27 mouse cellular contexts compared by ENCODE assay signal in the genomic region with DNA sequence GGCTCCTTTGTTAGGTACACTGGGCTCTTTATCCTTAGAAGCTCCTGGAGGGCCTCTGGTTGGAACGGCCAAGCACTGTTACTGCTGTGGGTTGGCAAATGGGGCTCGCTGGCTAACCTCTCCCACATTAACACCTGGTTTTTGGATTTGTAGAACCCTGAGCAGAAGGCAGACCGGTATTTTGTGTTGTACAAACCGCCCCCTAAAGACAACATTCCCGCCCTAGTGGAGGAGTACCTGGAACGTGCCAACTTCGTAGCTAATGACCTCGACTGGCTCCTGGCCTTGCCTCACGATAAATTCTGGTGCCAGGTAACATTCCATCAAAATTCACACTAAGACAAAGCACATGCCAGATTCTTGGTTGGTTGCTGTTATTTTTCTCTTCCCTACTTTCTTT. TPM values are rescaled to one million over a fixed set of nuclear protein-coding genes. Genes with fewer than 3 reads are reported as not detected.
A peak's percentile ranks its signal among the peaks of the same experiment; 100 is the strongest.
DNase-seq lines count a peak whose midpoint lies in the region; ATAC-seq and TF ChIP-seq lines count a peak whose summit lies in the region.
"Had no signal": no experiment of that assay in that cellular context is flagged by ENCODE, and none has a peak within 500 bp of the region (broad histone marks: within the 10 kb centered on the region; RNA-seq: fewer than 3 reads in every experiment).

No protein-coding gene starts in this region.

- H3K27ac ChIP-seq in limb, embryonic 12.5 days, result 0 out of 2 replicates have a peak overlapping the region, but pooled peaks have one; percentile 4
- H3K27ac ChIP-seq in limb, embryonic 10.5 days, result no peak overlapping the region
- H3K27ac ChIP-seq in lung, postnatal 0 days (ENCODE audit: low read length), result no peak overlapping the region
- no peak overlapping the region for H3K27ac ChIP-seq in limb, embryonic 15.5 days
- H3K27ac ChIP-seq: embryonic facial prominence, embryonic 10.5 days; embryonic facial prominence, embryonic 12.5 days; forebrain, embryonic 13.5 days had no signal

- TF ChIP-seq EP300 in lung, postnatal 0 days (IDR thresholded peaks at IDR 0.05), result no peak

- no peak overlapping the region for H3K4me3 ChIP-seq in limb, embryonic 12.5 days (replicated peaks)
- no peak overlapping the region for H3K4me3 ChIP-seq in limb, embryonic 10.5 days
- H3K4me3 ChIP-seq in lung, postnatal 0 days (ENCODE audit: low read depth, low read length), result no peak overlapping the region
- no peak overlapping the region for H3K4me3 ChIP-seq in limb, embryonic 15.5 days
- H3K4me3 ChIP-seq: embryonic facial prominence, embryonic 10.5 days; embryonic facial prominence, embryonic 12.5 days; forebrain, embryonic 13.5 days had no signal

- no peaks in the 10 kb centered on the region for H3K9me3 ChIP-seq in limb, embryonic 12.5 days
- no peaks in the 10 kb centered on the region for H3K9me3 ChIP-seq in limb, embryonic 10.5 days (replicated peaks)
- H3K9me3 ChIP-seq in lung, postnatal 0 days (ENCODE audit: low read length), result no peaks in the 10 kb centered on the region
- no peaks in the 10 kb centered on the region for H3K9me3 ChIP-seq in limb, embryonic 15.5 days
- H3K9me3 ChIP-seq: embryonic facial prominence, embryonic 10.5 days; embryonic facial prominence, embryonic 12.5 days; forebrain, embryonic 13.5 days; G1E had no signal

- no peak overlapping the region for H3K4me2 ChIP-seq in limb, embryonic 12.5 days
- no peak overlapping the region for H3K4me2 ChIP-seq in lung, postnatal 0 days (replicated peaks; ENCODE audit: low read depth, low read length)
- H3K4me2 ChIP-seq in limb, embryonic 15.5 days, result no peak overlapping the region
- H3K4me2 ChIP-seq: embryonic facial prominence, embryonic 12.5 days; forebrain, embryonic 13.5 days had no signal

- peaks cover 59% of the 10 kb centered on the region for H3K36me3 ChIP-seq in limb, embryonic 12.5 days
- H3K36me3 ChIP-seq in limb, embryonic 10.5 days, result peaks cover 80% of the 10 kb centered on the region
- H3K36me3 ChIP-seq in lung, postnatal 0 days (ENCODE audit: insufficient read depth, low read length), result peaks cover 24% of the 10 kb centered on the region; the same call in 1 of the 2 replicates
- peaks cover 57% of the 10 kb centered on the region for H3K36me3 ChIP-seq in limb, embryonic 15.5 days

- ATAC-seq in limb, embryonic 12.5 days (ENCODE audit: insufficient number of reproducible peaks, insufficient read depth, low FRiP score, low TSS enrichment, low read depth), result no peak
- peak; percentile 48; the same call in 1 of the 2 replicates for ATAC-seq in lung, postnatal 0 days
- ATAC-seq in limb, embryonic 15.5 days (ENCODE audit: insufficient number of reproducible peaks, low FRiP score, low TSS enrichment, low read depth), result peak; percentile 77
- ATAC-seq: activated CD4-positive, CD25-positive, alpha-beta regulatory T cell, adult 4 months; CD4-positive, CD25-positive, alpha-beta regulatory T cell, adult 4 months; forebrain, embryonic 13.5 days; Patski had no signal

- no peaks in the 10 kb centered on the region for H3K4me1 ChIP-seq in limb, embryonic 12.5 days (replicated peaks)
- no peaks in the 10 kb centered on the region for H3K4me1 ChIP-seq in limb, embryonic 10.5 days
- H3K4me1 ChIP-seq in lung, postnatal 0 days (ENCODE audit: insufficient read depth, low read depth, low read length), result no peaks in the 10 kb centered on the region; the same call in 1 of the 2 replicates
- H3K4me1 ChIP-seq in limb, embryonic 15.5 days, result no peaks in the 10 kb centered on the region
- H3K4me1 ChIP-seq: embryonic facial prominence, embryonic 10.5 days; embryonic facial prominence, embryonic 12.5 days; forebrain, embryonic 13.5 days had no signal

- 78% methylated on average over 9 of the region's 9 CpGs for WGBS in limb, embryonic 12.5 days
- WGBS in limb, embryonic 10.5 days, result 97% methylated on average over 9 of the region's 9 CpGs
- WGBS in lung, postnatal 0 days, result 56% methylated on average over 9 of the region's 9 CpGs
- whole genome bisulfite sequencing in limb, embryonic 15.5 days, result 56% methylated on average over 9 of the region's 9 CpGs

- TF ChIP-seq CTCF in lung, postnatal 0 days (IDR thresholded peaks at IDR 0.05), result no peak

- no peak overlapping the region for H3K9ac ChIP-seq in limb, embryonic 12.5 days (replicated peaks)
- no peak overlapping the region for H3K9ac ChIP-seq in lung, postnatal 0 days (replicated peaks; ENCODE audit: low read depth)
- H3K9ac ChIP-seq in limb, embryonic 15.5 days, result no peak overlapping the region
- H3K9ac ChIP-seq: embryonic facial prominence, embryonic 12.5 days; forebrain, embryonic 13.5 days had no signal

- H3K27me3 ChIP-seq in limb, embryonic 12.5 days, result no peaks in the 10 kb centered on the region
- H3K27me3 ChIP-seq in limb, embryonic 10.5 days (ENCODE audit: low read depth, poor library complexity, severe bottlenecking), result no peaks in the 10 kb centered on the region
- no peaks in the 10 kb centered on the region for H3K27me3 ChIP-seq in lung, postnatal 0 days (replicated peaks; ENCODE audit: insufficient read depth, low read length)
- no peaks in the 10 kb centered on the region for H3K27me3 ChIP-seq in limb, embryonic 15.5 days
- H3K27me3 ChIP-seq: CH12.LX; embryonic facial prominence, embryonic 12.5 days; forebrain, embryonic 13.5 days; Patski had no signal

- DNase-seq in limb, embryonic 10.5 days (ENCODE audit: low spot score), result no peak
- DNase-seq in lung, postnatal 0 days (ENCODE audit: low spot score), result no peak
- DNase-seq in lung, postnatal 4 days, result no peak
- peak; percentile 53 for DNase-seq in lung, postnatal 36 days
- no peak for DNase-seq in lung, postnatal 10 days
- DNase-seq: adrenal gland, adult 8-10 months; adrenal gland, postnatal 14 days; adrenal gland, postnatal 36 days; B cell, adult 2 months; cerebellum, adult 11-12 months; cerebellum, adult 2 months; cerebellum, adult 9-10 months; cerebellum, postnatal 10 days; cerebellum, postnatal 25 days had no signal

RNA-seq across cellular contexts. Expression of gene Ascc2, which starts 8.9 kb away (rescaled TPM):
- polyA plus RNA-seq in limb, embryonic 12.5 days (2016; fragmentation: Nextera tagmentation; extraction: Ambion mirVana), result 37.2 and 39.7 TPM in 2 replicates
- polyA plus RNA-seq in limb, embryonic 10.5 days (2016; fragmentation: Nextera tagmentation; extraction: Ambion mirVana), result 40.3 and 40.5 TPM in 2 replicates
- polyA plus RNA-seq in lung, postnatal 0 days (2015; fragmentation: Nextera tagmentation; extraction: Ambion mirVana), result 21.7 and 25.3 TPM in 2 replicates
- 32.2 and 32.8 TPM in 2 replicates for polyA plus RNA-seq in limb, embryonic 15.5 days (2015; fragmentation: Nextera tagmentation; extraction: Ambion mirVana)

RNA-seq across cellular contexts. Expression of gene Gm11032, which starts 26.5 kb away (rescaled TPM):
- not detected in 2 replicates for polyA plus RNA-seq in limb, embryonic 12.5 days (2016; fragmentation: Nextera tagmentation; extraction: Ambion mirVana)
- polyA plus RNA-seq in limb, embryonic 10.5 days (2016; fragmentation: Nextera tagmentation; extraction: Ambion mirVana), result not detected in 2 replicates
- not detected in 2 replicates for polyA plus RNA-seq in lung, postnatal 0 days (2015; fragmentation: Nextera tagmentation; extraction: Ambion mirVana)
- polyA plus RNA-seq in limb, embryonic 15.5 days (2015; fragmentation: Nextera tagmentation; extraction: Ambion mirVana), result not detected in 2 replicates
- polyA plus RNA-seq: activated CD4-positive, CD25-positive, alpha-beta regulatory T cell, adult 4 months; CD4-positive, CD25-positive, alpha-beta regulatory T cell, adult 4 months; cerebellum, adult 2 months; cortical plate, adult 2 months; embryonic facial prominence, embryonic 10.5 days; embryonic facial prominence, embryonic 12.5 days; embryonic facial prominence, embryonic 14.5 days; forebrain, embryonic 11.5 days; forebrain, embryonic 13.5 days; G1E; Patski had no signal

RNA-seq across cellular contexts. Expression of gene Mtmr3, which starts 51.7 kb away (rescaled TPM):
- 39.5 and 40.0 TPM in 2 replicates for polyA plus RNA-seq in limb, embryonic 12.5 days (2016; fragmentation: Nextera tagmentation; extraction: Ambion mirVana)
- polyA plus RNA-seq in limb, embryonic 10.5 days (2016; fragmentation: Nextera tagmentation; extraction: Ambion mirVana), result 26.6 and 31.4 TPM in 2 replicates
- 22.0 and 24.6 TPM in 2 replicates for polyA plus RNA-seq in lung, postnatal 0 days (2015; fragmentation: Nextera tagmentation; extraction: Ambion mirVana)
- 23.9 and 26.6 TPM in 2 replicates for polyA plus RNA-seq in limb, embryonic 15.5 days (2015; fragmentation: Nextera tagmentation; extraction: Ambion mirVana)

RNA-seq across cellular contexts. Expression of gene Uqcr10, which starts 57.7 kb away (rescaled TPM):
- 646 and 679 TPM in 2 replicates for polyA plus RNA-seq in limb, embryonic 12.5 days (2016; fragmentation: Nextera tagmentation; extraction: Ambion mirVana)
- 672 and 718 TPM in 2 replicates for polyA plus RNA-seq in limb, embryonic 10.5 days (2016; fragmentation: Nextera tagmentation; extraction: Ambion mirVana)
- polyA plus RNA-seq in lung, postnatal 0 days (2015; fragmentation: Nextera tagmentation; extraction: Ambion mirVana), result 723 and 783 TPM in 2 replicates
- polyA plus RNA-seq in limb, embryonic 15.5 days (2015; fragmentation: Nextera tagmentation; extraction: Ambion mirVana), result 636 and 690 TPM in 2 replicates

RNA-seq across cellular contexts. Expression of gene Zmat5, which starts 58.1 kb away (rescaled TPM):
- polyA plus RNA-seq in limb, embryonic 12.5 days (2016; fragmentation: Nextera tagmentation; extraction: Ambion mirVana), result 75.7 and 76.7 TPM in 2 replicates
- 83.0 and 83.7 TPM in 2 replicates for polyA plus RNA-seq in limb, embryonic 10.5 days (2016; fragmentation: Nextera tagmentation; extraction: Ambion mirVana)
- 63.7 and 67.2 TPM in 2 replicates for polyA plus RNA-seq in lung, postnatal 0 days (2015; fragmentation: Nextera tagmentation; extraction: Ambion mirVana)
- 60.7 and 63.2 TPM in 2 replicates for polyA plus RNA-seq in limb, embryonic 15.5 days (2015; fragmentation: Nextera tagmentation; extraction: Ambion mirVana)
